Comparison of ENCODE assay signal across 12 mouse cellular contexts in genomic region chr11:83301431-83301831, GRCm38 (mm10). TPM values are rescaled to one million over a fixed set of nuclear protein-coding genes. Genes with fewer than 3 reads are reported as not detected.
DNase-seq lines count a peak whose midpoint lies in the region; ATAC-seq and TF ChIP-seq lines count a peak whose summit lies in the region.
"Had no signal": no experiment of that assay in that cellular context is flagged by ENCODE, and none has a peak within 500 bp of the region (broad histone marks: within the 10 kb centered on the region; RNA-seq: fewer than 3 reads in every experiment).

No protein-coding gene starts in this region.

- no peak overlapping the region for H3K9ac ChIP-seq in liver, embryonic 11.5 days (ENCODE audit: low read depth, low read length)
- H3K9ac ChIP-seq in liver, postnatal 0 days (replicated peaks), result no peak overlapping the region
- H3K9ac ChIP-seq: limb, embryonic 15.5 days had no signal

- 0 out of 2 replicates have a peak, but pooled peaks have one; percentile 6 for TF ChIP-seq CTCF in gastrocnemius, adult 2 months (IDR thresholded peaks at IDR 0.05)
- TF ChIP-seq CTCF in liver, postnatal 0 days (IDR thresholded peaks at IDR 0.05; ENCODE audit: low read depth), result peak; percentile 43

- H3K9me3 ChIP-seq in liver, embryonic 11.5 days (ENCODE audit: control insufficient read depth, low read length), result no peaks in the 10 kb centered on the region
- no peaks in the 10 kb centered on the region for H3K9me3 ChIP-seq in liver, postnatal 0 days (ENCODE audit: low read length)
- H3K9me3 ChIP-seq: hindbrain, embryonic 13.5 days; limb, embryonic 15.5 days had no signal

- 0 out of 2 replicates have a peak, but pooled peaks cover 2% of the 10 kb centered on the region for H3K36me3 ChIP-seq in liver, embryonic 11.5 days (ENCODE audit: control insufficient read depth, insufficient read depth, low read length)
- peaks cover 6% of the 10 kb centered on the region for H3K36me3 ChIP-seq in liver, postnatal 0 days (replicated peaks; ENCODE audit: insufficient read depth, low read length)

- intact Hi-C loops in gastrocnemius, adult 2 months (cut with DNase I), result no loop called here

- H3K27me3 ChIP-seq in liver, embryonic 11.5 days (replicated peaks; ENCODE audit: control insufficient read depth, insufficient read depth, low read length), result no peaks in the 10 kb centered on the region
- no peaks in the 10 kb centered on the region for H3K27me3 ChIP-seq in liver, postnatal 0 days (ENCODE audit: insufficient read depth, low read length)
- H3K27me3 ChIP-seq: hindbrain, embryonic 13.5 days; limb, embryonic 15.5 days had no signal

- no peak for ATAC-seq in liver, embryonic 11.5 days (replicated peaks; ENCODE audit: low FRiP score)
- no peak for ATAC-seq in liver, postnatal 0 days

- no peak overlapping the region for H3K4me3 ChIP-seq in gastrocnemius, adult 2 months
- peak overlapping the region; percentile 95 for H3K4me3 ChIP-seq in liver, embryonic 11.5 days (ENCODE audit: low read depth, low read length)
- H3K4me3 ChIP-seq in liver, postnatal 0 days (ENCODE audit: low read depth, low read length), result no peak overlapping the region

- peaks cover 22% of the 10 kb centered on the region for H3K4me1 ChIP-seq in liver, embryonic 11.5 days (replicated peaks; ENCODE audit: control insufficient read depth, insufficient read depth, low read length)
- H3K4me1 ChIP-seq in liver, postnatal 0 days (ENCODE audit: insufficient read depth), result peaks cover 31% of the 10 kb centered on the region

- H3K4me2 ChIP-seq in liver, embryonic 11.5 days, result peak overlapping the region; percentile 87
- peak overlapping the region; percentile 86; the same call in 1 of the 2 replicates for H3K4me2 ChIP-seq in liver, postnatal 0 days (ENCODE audit: low read depth, low read length)

- 64% methylated on average over 2 of the region's 2 CpGs for WGBS in liver, embryonic 11.5 days
- WGBS in liver, postnatal 0 days (ENCODE audit: insufficient replicate concordance), result 67% methylated on average over 2 of the region's 2 CpGs

- no peak for TF ChIP-seq EP300 in liver, postnatal 0 days (IDR thresholded peaks at IDR 0.05; ENCODE audit: low read depth)

- DNase-seq in gastrocnemius, adult 2 months, result no peak
- no peak for DNase-seq in gastrocnemius, postnatal 4 days (ENCODE audit: low spot score in 2 of 2)
- no peak for DNase-seq in liver, embryonic 11.5 days (ENCODE audit: low spot score)
- DNase-seq in liver (no peak), ES-CJ7 (ENCODE audit: low read depth, low spot score) (peak; percentile 29)
- no peak for DNase-seq in liver, postnatal 0 days
- DNase-seq in ovary, adult 18-20 months (ENCODE audit: low spot score), result no peak
- no peak for DNase-seq in urinary bladder, postnatal 10 days (ENCODE audit: low spot score)
- DNase-seq: gastrocnemius, postnatal 36 days had no signal

- H3K27ac ChIP-seq in gastrocnemius, adult 2 months, result no peak overlapping the region
- H3K27ac ChIP-seq in liver, embryonic 11.5 days (ENCODE audit: low read depth, low read length), result peak overlapping the region; percentile 95; the same call in 1 of the 2 replicates
- no peak overlapping the region for H3K27ac ChIP-seq in liver, postnatal 0 days (ENCODE audit: low read depth)

RNA-seq across cellular contexts. Expression of gene Pex12, which starts 1.0 kb away (rescaled TPM):
- total RNA-seq in gastrocnemius, adult 2 months (2021), result 10 to 100 TPM; 10.7 to 15.1 TPM
- 10 to 100 TPM; 13.7 to 14.2 TPM for total RNA-seq in gastrocnemius, postnatal 4 days (2021)
- 12.4 and 13.7 TPM in 2 replicates for polyA plus RNA-seq in liver, embryonic 11.5 days (2014; fragmentation: Nextera tagmentation; extraction: Ambion mirVana)
- polyA plus RNA-seq in liver, postnatal 0 days (2015; fragmentation: Nextera tagmentation; extraction: Ambion mirVana), result 6.8 and 7.1 TPM in 2 replicates

RNA-seq across cellular contexts. Expression of gene Ap2b1, which starts 2.6 kb away (rescaled TPM):
- 10 to 100 TPM; 28.8 to 36.0 TPM for total RNA-seq in gastrocnemius, adult 2 months (2021)
- total RNA-seq in gastrocnemius, postnatal 4 days (2021), result 10 to 100 TPM; 64.8 to 69.7 TPM
- 52.2 and 56.3 TPM in 2 replicates for polyA plus RNA-seq in liver, embryonic 11.5 days (2014; fragmentation: Nextera tagmentation; extraction: Ambion mirVana)
- polyA plus RNA-seq in liver, postnatal 0 days (2015; fragmentation: Nextera tagmentation; extraction: Ambion mirVana), result 7.6 and 8.3 TPM in 2 replicates

RNA-seq across cellular contexts. Expression of gene Slfn14, which starts 14.9 kb away (rescaled TPM):
- total RNA-seq in gastrocnemius, adult 2 months (2021), result not detected
- total RNA-seq in gastrocnemius, postnatal 4 days (2021), result under 1 TPM; 0.07 to 0.26 TPM
- 2.1 and 2.4 TPM in 2 replicates for polyA plus RNA-seq in liver, embryonic 11.5 days (2014; fragmentation: Nextera tagmentation; extraction: Ambion mirVana)
- 14.3 and 14.8 TPM in 2 replicates for polyA plus RNA-seq in liver, postnatal 0 days (2015; fragmentation: Nextera tagmentation; extraction: Ambion mirVana)
- total RNA-seq: ES-E14; gastrocnemius, postnatal 36 days had no signal
